Mouse (Mus musculus) frontal cortex, adult (tissue): ENCODE measurements around the gene Neurl4.

Experiments
- ATAC-seq: cut with Nextera tagmentation; 2 replicates; pipeline ENCODE4 v1.9.2; 2017; ENCODE audit warnings: mild to moderate bottlenecking, moderate library complexity, mixed read lengths; ENCODE audit not compliant: low TSS enrichment

The Neurl4 gene

GRCm38 (mm10) chr11:69932254-69932653 lies 31.4 kb downstream of the Neurl4 start:
- ATAC-seq = no peak

GRCm38 (mm10) chr11:69933066-69933465 lies 32.2 kb downstream of the Neurl4 start:
- no peak for ATAC-seq

- peak; percentile 76 for ATAC-seq
Observed at GRCm38 (mm10) chr11:69934169-69934568, 33.3 kb downstream of the Neurl4 start.

GRCm38 (mm10) chr11:69934681-69935080 lies 33.8 kb downstream of the Neurl4 start:
- no peak for ATAC-seq

- ATAC-seq = peak; percentile 88; the same call in 1 of the 2 replicates
Observed at GRCm38 (mm10) chr11:69935137-69935879, 34.4 kb downstream of the Neurl4 start, which contains the start of gene Ybx2. TSS of gene Ybx2 (plus strand) at chr11:69935796.

- ATAC-seq = no peak
Observed at GRCm38 (mm10) chr11:69936156-69936555, 35.3 kb downstream of the Neurl4 start.

- ATAC-seq = no peak
Observed at GRCm38 (mm10) chr11:69936714-69937347, 36.0 kb downstream of the Neurl4 start.

- no peak for ATAC-seq
Observed at GRCm38 (mm10) chr11:69937385-69937784, 36.5 kb downstream of the Neurl4 start.

- no peak for ATAC-seq
Observed at GRCm38 (mm10) chr11:69937834-69938233, 37.0 kb downstream of the Neurl4 start.

GRCm38 (mm10) chr11:69938401-69938979 lies 37.6 kb downstream of the Neurl4 start:
- no peak for ATAC-seq

- no peak for ATAC-seq
Observed at GRCm38 (mm10) chr11:69939181-69939580, 38.3 kb downstream of the Neurl4 start.

- no peak for ATAC-seq
Observed at GRCm38 (mm10) chr11:69939731-69940130, 38.9 kb downstream of the Neurl4 start.

- ATAC-seq = no peak
Observed at GRCm38 (mm10) chr11:69940962-69941361, 40.1 kb downstream of the Neurl4 start.

GRCm38 (mm10) chr11:69945216-69945615 lies 44.3 kb downstream of the Neurl4 start:
- no peak for ATAC-seq

- no peak for ATAC-seq
Observed at GRCm38 (mm10) chr11:69945997-69946891, 45.4 kb downstream of the Neurl4 start.

- ATAC-seq = no peak
Observed at GRCm38 (mm10) chr11:69947337-69948065, 46.6 kb downstream of the Neurl4 start.

- ATAC-seq = no peak
Observed at GRCm38 (mm10) chr11:69948066-69948762, 47.3 kb downstream of the Neurl4 start, which contains the start of gene Slc2a4. TSS of gene Slc2a4 (minus strand) at chr11:69948188.

- peak; percentile 52; the same call in 1 of the 2 replicates for ATAC-seq
Observed at GRCm38 (mm10) chr11:69948763-69949150, 47.9 kb downstream of the Neurl4 start.

GRCm38 (mm10) chr11:69950807-69951459 lies 50.1 kb downstream of the Neurl4 start:
- ATAC-seq = peak; percentile 55; the same call in 1 of the 2 replicates

- ATAC-seq = no peak
Observed at GRCm38 (mm10) chr11:69952274-69952673, 51.4 kb downstream of the Neurl4 start.
